Mouse (Mus musculus) cerebellum, postnatal 10 days (tissue): ENCODE measurements around the gene Tial1.

Experiments
- DNase-seq, 2 experiments: peaks; one replicate each; pipeline ENCODE4 v3.0.0; 2021; ENCODE audit warnings: mixed read lengths in 2 of 2

Tial1 gene

DNA sequence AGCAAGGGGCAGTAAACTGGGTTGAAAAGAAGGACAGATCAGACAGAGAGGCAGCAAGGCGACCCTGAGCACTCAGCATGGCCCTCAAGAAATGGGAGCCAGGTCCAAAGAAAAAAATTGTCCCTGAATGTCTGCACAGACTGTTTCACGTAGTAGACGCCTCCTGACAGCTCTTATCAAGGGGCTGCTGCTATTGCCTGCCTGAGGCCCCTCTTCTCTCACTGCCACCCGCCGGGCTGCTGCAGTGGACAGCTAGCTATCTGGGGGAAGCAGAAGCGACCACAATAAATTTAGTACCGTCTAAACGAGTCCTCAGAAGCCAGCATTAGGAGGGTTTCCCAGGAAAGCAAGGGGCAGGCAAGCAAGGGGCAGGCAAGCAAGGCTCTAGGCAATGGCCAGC, 47.1 kb downstream of the Tial1 start:
- DNase-seq, result no peak

DNA sequence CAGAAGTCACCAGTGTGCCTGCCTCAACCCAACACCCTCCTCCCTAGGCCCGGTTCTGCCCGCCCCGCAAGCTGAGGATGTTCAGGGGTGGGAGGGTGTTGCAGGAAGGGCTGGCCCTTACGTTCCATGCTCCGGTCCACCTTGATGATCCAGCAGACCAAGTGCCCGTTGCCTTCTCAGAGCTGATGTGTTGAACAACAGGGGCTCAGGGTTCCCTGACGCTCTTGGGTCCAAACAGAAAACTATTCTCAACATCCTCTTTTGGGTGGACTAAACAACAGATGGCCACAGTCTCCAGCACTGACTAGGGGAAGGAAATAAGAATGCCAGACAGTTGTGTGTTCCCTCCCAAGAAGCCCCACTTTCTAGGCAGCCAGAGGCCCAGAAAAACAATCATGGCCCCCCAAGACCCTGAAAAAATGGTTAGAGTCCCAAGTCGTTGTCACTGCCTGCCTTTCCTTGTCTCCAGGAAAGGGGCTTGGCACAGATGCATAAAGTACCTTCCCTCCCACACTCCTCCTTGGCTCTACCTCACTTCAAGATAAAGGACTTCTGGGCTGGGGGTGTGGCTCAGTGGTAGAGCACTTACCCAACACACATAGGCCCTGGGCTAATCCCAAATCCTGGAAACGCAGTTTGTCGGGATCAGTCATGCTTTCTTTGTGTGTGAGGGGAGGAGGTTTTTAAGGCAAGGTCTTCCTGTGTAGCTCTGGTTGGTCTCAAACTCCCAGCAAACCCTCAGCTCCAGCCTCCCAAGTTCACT, 49.3 kb downstream of the Tial1 start:
- DNase-seq, result no peak

- no peak for DNase-seq
Observed at GRCm38 (mm10) chr7:128410708-128411413, 50.7 kb downstream of the Tial1 start.

DNA sequence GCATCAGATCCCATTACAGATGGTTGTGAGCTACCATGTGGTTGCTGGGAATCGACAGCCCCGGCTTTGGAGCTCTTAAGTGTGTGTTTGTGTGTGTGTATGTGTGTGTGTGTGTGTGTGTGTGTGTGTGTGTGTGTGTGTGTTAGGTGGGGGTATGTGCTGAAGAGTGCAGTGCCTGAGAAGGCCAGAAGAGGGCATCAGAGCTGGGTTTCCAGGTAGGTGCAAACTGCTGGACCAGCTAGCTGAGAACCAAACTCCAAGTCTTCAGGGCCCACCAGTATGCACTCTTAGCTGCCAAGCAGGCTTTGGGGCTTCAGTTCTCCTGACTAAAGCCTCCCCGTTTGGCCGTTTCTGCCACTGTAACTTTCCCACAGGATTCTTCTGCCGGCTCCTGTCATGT, 53.3 kb downstream of the Tial1 start:
- DNase-seq, result peak in 1 of 2 experiments; percentile 40

DNA sequence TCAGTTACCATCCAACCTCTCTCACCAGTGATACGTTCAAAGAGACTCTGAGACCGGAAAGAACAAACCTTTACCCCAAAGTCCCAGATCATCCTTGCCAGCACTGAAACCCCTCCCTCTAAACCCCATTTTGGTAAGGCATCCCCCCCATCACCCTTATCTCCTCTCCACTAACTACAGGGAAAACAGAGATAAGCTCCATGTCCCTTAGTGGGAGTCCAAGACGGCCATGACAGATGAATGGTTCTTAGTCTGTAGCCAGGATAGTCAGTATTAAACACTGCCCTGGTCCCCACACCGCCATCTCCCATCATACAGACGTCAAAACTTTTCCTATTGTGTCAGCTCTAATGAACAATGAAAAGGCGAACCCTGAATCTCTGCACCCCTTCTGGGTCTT, 57.5 kb downstream of the Tial1 start:
- no peak for DNase-seq

DNA sequence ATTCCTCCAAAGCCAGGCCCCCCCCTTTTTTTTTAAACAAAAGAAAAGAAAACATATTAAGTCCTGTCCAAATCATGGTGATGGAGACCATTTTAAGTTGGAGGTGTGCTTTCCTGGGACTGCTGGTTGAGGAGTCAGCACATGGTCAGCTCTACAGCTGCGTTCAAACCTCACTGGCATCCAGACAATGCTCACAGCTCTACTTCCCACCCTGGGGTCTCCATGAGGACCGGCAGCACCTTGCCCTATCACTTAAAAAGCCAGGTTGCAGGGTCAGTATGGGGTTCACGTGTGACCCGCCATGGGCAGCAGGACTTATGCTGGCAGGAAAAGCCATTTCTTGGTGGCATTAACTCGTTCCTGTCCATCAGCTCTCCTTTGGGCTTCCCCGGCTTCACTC, 57.9 kb downstream of the Tial1 start:
- DNase-seq, result no peak

DNA sequence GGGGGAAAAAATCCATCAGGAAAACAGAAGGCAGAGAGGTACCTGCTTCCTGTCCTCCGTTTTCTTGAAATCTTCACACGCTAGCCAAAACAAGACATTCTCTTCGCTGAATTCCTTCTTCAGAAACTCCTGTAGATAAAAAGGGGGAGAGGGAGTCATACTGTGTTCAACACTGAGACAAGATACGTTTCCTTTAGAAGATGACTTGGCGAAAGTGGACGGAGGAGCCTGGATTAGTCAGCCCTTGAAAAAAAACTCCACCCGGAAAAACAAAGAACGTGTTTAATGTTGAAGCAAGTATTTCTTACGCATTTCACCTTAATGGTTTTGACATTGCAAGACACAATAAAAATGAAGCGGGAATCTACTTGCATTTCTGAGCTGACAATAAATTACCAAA, 58.4 kb downstream of the Tial1 start:
- DNase-seq, result no peak

GRCm38 (mm10) chr7:128402577-128402976, 58.9 kb downstream of the Tial1 start:
- no peak for DNase-seq

- no peak for DNase-seq
Observed at GRCm38 (mm10) chr7:128398664-128399063, 62.9 kb downstream of the Tial1 start.

DNA sequence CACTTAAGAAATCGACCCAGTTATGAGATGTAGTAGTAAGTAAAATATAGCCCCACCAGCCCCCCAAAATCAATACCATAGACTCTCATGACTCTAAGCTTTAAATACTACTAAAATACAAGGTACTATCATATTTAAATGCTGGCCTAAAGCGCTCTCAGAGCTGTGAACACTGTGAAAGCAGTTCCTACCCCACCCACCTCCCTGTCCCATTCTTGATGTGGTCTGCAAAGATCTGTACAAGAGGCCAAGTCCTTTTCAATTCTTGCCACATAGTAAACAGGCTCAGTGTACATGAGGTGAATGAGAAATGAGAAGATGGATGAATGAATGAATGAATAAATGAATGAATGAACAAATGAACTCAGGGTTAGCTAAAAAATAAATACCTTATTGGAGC, 64.5 kb downstream of the Tial1 start:
- no peak for DNase-seq

DNA sequence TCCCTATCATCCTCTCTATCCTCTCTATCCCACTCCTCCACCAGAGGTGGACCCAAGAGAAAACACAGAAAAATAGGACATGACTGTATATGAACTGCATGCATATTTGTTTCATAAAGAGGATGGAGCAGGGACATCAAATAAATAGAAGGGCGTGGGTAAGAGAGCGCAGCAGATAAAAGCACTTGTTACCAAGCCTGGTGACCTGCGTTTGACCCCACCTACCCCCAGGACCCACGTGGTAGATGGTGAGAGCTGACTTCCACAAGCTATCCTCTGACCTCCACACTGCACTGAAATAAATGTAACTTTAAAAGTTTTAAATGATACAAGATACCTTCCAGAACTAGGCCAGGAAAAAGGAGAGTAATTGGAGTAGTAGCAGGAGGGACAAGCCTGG, 67.8 kb downstream of the Tial1 start:
- no peak for DNase-seq

DNA sequence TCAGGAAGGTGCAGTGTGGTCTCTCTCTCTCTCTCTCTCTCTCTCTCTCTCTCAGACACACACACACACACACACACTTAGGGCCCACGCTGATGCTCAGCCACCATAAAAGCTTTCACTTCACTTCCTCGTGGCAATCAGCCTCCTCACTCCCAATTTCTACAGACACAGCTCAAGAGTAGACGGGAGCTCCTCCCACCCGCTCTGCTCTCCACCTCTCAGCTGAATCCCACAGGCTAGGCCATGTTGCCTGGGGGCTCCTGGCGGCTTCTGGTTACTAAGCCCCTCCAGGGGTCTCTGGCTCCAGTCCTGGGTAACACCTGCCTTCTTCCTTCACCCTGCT, 68.6 kb downstream of the Tial1 start:
- DNase-seq, result peak in 1 of 2 experiments; percentile 17

- DNase-seq, result no peak
Observed at GRCm38 (mm10) chr7:128392071-128392971, 69.2 kb downstream of the Tial1 start.

DNA sequence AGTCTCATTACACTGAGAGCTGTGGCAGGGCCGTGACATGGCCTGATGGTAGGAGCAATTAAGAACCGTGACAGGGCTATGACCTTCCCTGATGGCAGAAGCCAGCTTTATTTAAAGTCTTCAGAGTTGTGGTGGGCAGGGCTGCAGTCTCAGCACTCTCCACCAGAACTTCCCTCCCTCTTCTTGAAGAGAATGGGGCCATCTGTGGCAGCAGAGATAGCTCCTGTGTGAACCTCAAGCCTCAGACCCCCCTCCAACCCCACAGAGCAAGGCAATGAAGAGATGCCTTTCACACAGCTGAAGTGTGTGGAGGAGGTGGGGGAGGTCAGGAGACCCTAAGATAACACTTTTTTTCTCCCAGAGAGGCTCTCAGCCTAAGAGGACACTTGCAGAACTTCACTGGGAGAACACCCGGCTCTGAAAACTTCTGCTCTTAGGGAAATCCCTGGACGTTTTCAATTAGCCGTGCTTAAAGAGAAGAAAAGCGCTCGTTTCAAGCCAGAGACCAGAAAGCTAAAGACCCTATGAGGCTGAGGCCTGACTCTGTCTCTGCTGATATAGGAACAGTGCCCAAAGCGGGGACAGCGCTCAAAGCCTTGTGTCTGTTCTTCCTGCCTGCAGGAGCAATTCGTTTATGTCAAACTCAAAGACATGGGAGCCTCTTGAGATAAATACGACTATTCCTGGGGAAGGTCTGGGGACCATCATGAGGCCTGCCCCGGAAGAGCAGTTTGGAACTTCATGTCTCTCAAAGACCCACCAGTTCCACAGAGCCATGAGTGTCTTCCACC, 70.1 kb downstream of the Tial1 start:
- DNase-seq, result no peak
